Comparison of ENCODE assay signal across 7 mouse cellular contexts in genomic region chr4:129578466-129578865, GRCm38 (mm10). TPM values are rescaled to one million over a fixed set of nuclear protein-coding genes. Genes with fewer than 3 reads are reported as not detected.
DNase-seq lines count a peak whose midpoint lies in the region; ATAC-seq and TF ChIP-seq lines count a peak whose summit lies in the region.

Gene Fam167b, minus strand, starts transcription at chr4:129578549.

- no peak within 1 kb of the TSS for H3K27ac ChIP-seq in ES-E14 (ENCODE audit: insufficient read depth, low read depth, low read length, poor library complexity, severe bottlenecking)
- peak within 1 kb of the TSS; percentile 69 for H3K27ac ChIP-seq in heart, embryonic 15.5 days
- H3K27ac ChIP-seq in limb, embryonic 10.5 days = no peak within 1 kb of the TSS
- H3K27ac ChIP-seq in thymus, adult 2 months (ENCODE audit: control insufficient read depth, insufficient read depth, low read length) = no peak within 1 kb of the TSS

- no peaks in the 10 kb centered on the region for H3K27me3 ChIP-seq in heart, embryonic 15.5 days
- H3K27me3 ChIP-seq in limb, embryonic 10.5 days (ENCODE audit: low read depth, poor library complexity, severe bottlenecking) = 0 out of 2 replicates have a peak, but pooled peaks cover 4% of the 10 kb centered on the region
- no peaks in the 10 kb centered on the region for H3K27me3 ChIP-seq in thymus, adult 2 months (ENCODE audit: control insufficient read depth, insufficient read depth, low read length)

- no peak for TF ChIP-seq CTCF in thymus, adult 2 months (IDR thresholded peaks at IDR 0.05; ENCODE audit: borderline replicate concordance, control insufficient read depth, extremely low read depth, insufficient read depth, low read length, poor library complexity)

- TF ChIP-seq POLR2A in thymus, adult 2 months (IDR thresholded peaks at IDR 0.05; ENCODE audit: control insufficient read depth, extremely low read depth, insufficient read depth, low read length, poor library complexity) = no peak

- peak within 1 kb of the TSS; percentile 34 for H3K4me2 ChIP-seq in heart, embryonic 15.5 days

- H3K4me3 ChIP-seq in ES-E14 (ENCODE audit: insufficient read depth in 1 of 2, low read depth in 1 of 2, low read length in 2 of 2, poor library complexity in 1 of 2, severe bottlenecking in 1 of 2) = no peak within 1 kb of the TSS
- peak within 1 kb of the TSS; percentile 12 for H3K4me3 ChIP-seq in heart, embryonic 15.5 days
- H3K4me3 ChIP-seq in limb, embryonic 10.5 days = peak within 1 kb of the TSS; percentile 24; the same call in 1 of the 2 replicates
- no peak within 1 kb of the TSS for H3K4me3 ChIP-seq in thymus, adult 2 months (ENCODE audit: control insufficient read depth, insufficient read depth, low read length)

- DNase-seq in ES-E14 (ENCODE audit: low read depth, low spot score) = no peak
- DNase-seq in adrenal gland, postnatal 10 days = peak; percentile 39
- no peak for DNase-seq in limb, embryonic 10.5 days (ENCODE audit: low spot score)
- DNase-seq in right cerebral cortex, postnatal 4 days = no peak
- DNase-seq in urinary bladder, postnatal 25 days (ENCODE audit: low spot score) = no peak
- DNase-seq in thymus, adult 2 months = no peak

- no peak for ATAC-seq in heart, embryonic 15.5 days (replicated peaks; ENCODE audit: insufficient number of reproducible peaks, insufficient read depth, low FRiP score, low read depth)

- H3K4me1 ChIP-seq in ES-E14 (ENCODE audit: control insufficient read depth in 2 of 2, insufficient read depth in 2 of 2, low read length in 2 of 2, poor library complexity in 1 of 2) = peaks cover 0 to 6% of the 10 kb centered on the region in 2 experiments; a peak in 1 of 4 replicates
- H3K4me1 ChIP-seq in heart, embryonic 15.5 days (replicated peaks) = peaks cover 10% of the 10 kb centered on the region
- peaks cover 18% of the 10 kb centered on the region for H3K4me1 ChIP-seq in limb, embryonic 10.5 days
- H3K4me1 ChIP-seq in thymus, adult 2 months (replicated peaks; ENCODE audit: control insufficient read depth, insufficient read depth, low read length) = peaks cover 45% of the 10 kb centered on the region

- no peaks in the 10 kb centered on the region for H3K9me3 ChIP-seq in ES-E14 (ENCODE audit: control insufficient read depth, insufficient read depth, low read depth, low read length)
- H3K9me3 ChIP-seq in heart, embryonic 15.5 days (replicated peaks) = no peaks in the 10 kb centered on the region
- no peaks in the 10 kb centered on the region for H3K9me3 ChIP-seq in limb, embryonic 10.5 days (replicated peaks)

- in situ Hi-C loops in ES-E14 (cut with MboI; ENCODE audit: low sequenced_read_pairs in 2 of 2, unreplicated experiment in 2 of 2) = no loop called here

- H3K36me3 ChIP-seq in ES-E14 (ENCODE audit: control insufficient read depth, insufficient read depth, low read length, poor library complexity, severe bottlenecking) = no peaks in the 10 kb centered on the region
- H3K36me3 ChIP-seq in heart, embryonic 15.5 days = no peaks in the 10 kb centered on the region
- no peaks in the 10 kb centered on the region for H3K36me3 ChIP-seq in limb, embryonic 10.5 days
- H3K36me3 ChIP-seq in thymus, adult 2 months (ENCODE audit: control insufficient read depth, insufficient read depth, low read length) = no peaks in the 10 kb centered on the region

- WGBS in heart, embryonic 15.5 days = 61% methylated on average over 5 of the region's 5 CpGs
- 91% methylated on average over 5 of the region's 5 CpGs for WGBS in limb, embryonic 10.5 days
- WGBS in thymus, adult 2 months = 94% methylated on average over 5 of the region's 5 CpGs

- H3K9ac ChIP-seq in ES-E14 (ENCODE audit: insufficient read depth, low read depth, low read length, poor library complexity, severe bottlenecking) = 0 out of 2 replicates have a peak within 1 kb of the TSS, but pooled peaks have one; percentile 7
- no peak within 1 kb of the TSS for H3K9ac ChIP-seq in heart, embryonic 15.5 days

TF ChIP-seq in ES-E14, 5 proteins besides CTCF, POLR2A, EP300 and RAD21:
- TF ChIP-seq CHD2 (IDR thresholded peaks at IDR 0.05; ENCODE audit: low read depth, low read length) (no peak), ZC3H11A (IDR thresholded peaks at IDR 0.05; ENCODE audit: borderline replicate concordance, low read depth, low read length) (no peak), ZNF384 (IDR thresholded peaks at IDR 0.05; ENCODE audit: low read depth, low read length) (no peak), HCFC1 (IDR thresholded peaks at IDR 0.05; ENCODE audit: borderline replicate concordance, insufficient read depth, low read length) (no peak), MAFK (IDR thresholded peaks at IDR 0.05; ENCODE audit: insufficient read depth, low read depth, low read length) (no peak)

RNA-seq across cellular contexts. Expression of gene Fam167b, which starts in this region (rescaled TPM):
- not detected in 2 replicates for total RNA-seq in ES-E14 (2012; rRNA removed)
- total RNA-seq in adrenal gland, postnatal 10 days (2021) = 10 to 100 TPM; 24.4 to 28.1 TPM
- polyA plus RNA-seq in heart, embryonic 15.5 days (2015; fragmentation: Nextera tagmentation; extraction: Ambion mirVana) = 4.4 and 5.0 TPM in 2 replicates
- polyA plus RNA-seq in limb, embryonic 10.5 days (2016; fragmentation: Nextera tagmentation; extraction: Ambion mirVana) = 2.6 and 5.1 TPM in 2 replicates
- 2.6 and 3.0 TPM in 2 replicates for polyA plus RNA-seq in thymus, adult 2 months (2012; rRNA removed)

Comparison
In these comparisons a context has a peak if more than half of its experiments do, and no peak if none do; other contexts are left out.
1. RNA of gene Fam167b (total RNA-seq): 24.4 to 28.1 TPM in adrenal gland, postnatal 10 days; not detected in ES-E14; every median in the first group is over 10 times any median in the second.
2. H3K4me3 ChIP-seq: peak in heart, embryonic 15.5 days (single experiment) and limb, embryonic 10.5 days (single experiment); none in ES-E14 (0 of 2) and thymus, adult 2 months (single experiment).